8 mouse cellular contexts compared by ENCODE assay signal in the genomic region with DNA sequence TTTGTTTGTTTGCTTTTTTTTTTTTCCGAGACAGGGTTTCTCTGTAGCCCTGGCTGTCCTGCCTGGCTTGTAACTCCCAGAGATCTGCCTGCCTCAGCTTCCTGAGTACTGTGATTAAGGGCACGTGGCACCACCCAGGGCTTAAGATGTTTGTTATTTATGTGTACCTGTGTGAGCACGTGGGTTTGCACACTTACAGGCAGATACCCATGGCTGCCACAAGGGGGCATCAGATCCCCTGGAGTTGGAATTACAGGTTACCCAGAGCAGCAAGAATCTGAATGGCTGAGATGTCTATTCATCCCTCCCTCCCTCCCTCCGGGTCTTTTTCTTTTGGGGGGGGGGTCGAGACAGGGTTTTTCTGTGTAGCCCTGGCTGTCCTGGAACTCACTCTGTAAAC. TPM values are rescaled to one million over a fixed set of nuclear protein-coding genes. Genes with fewer than 3 reads are reported as not detected.
A peak's percentile ranks its signal among the peaks of the same experiment; 100 is the strongest.
DNase-seq lines count a peak whose midpoint lies in the region; ATAC-seq and TF ChIP-seq lines count a peak whose summit lies in the region.

No protein-coding gene starts in this region.

- intact Hi-C loops in heart, adult 2 months (cut with DNase I), result loop anchor here (1.0 to 5.0 kb wide), 2 partner anchors 120 to 243 kb away; no protein-coding TSS in a partner anchor

- in situ Hi-C loops in Patski (cut with MboI; ENCODE audit: low pct_unique_long_range_greater_than_20kb), result loop anchor here (25.0 kb wide), 1 partner anchor 358 kb away; no protein-coding TSS in a partner anchor

- CTCF ChIA-PET in Patski (lab: Charles Lee), result interaction anchor here (1.5 to 1.9 kb wide), 2 partner anchors 10 to 13 kb away, joined by 5 to 6 read pairs; no protein-coding TSS in a partner anchor

- no peak for ATAC-seq in heart, embryonic 11.5 days (replicated peaks; ENCODE audit: insufficient number of reproducible peaks, low FRiP score, low TSS enrichment)
- ATAC-seq in Patski, result no peak
- peak; percentile 85 for ATAC-seq in common myeloid progenitor, adult 5-6 weeks (replicated peaks; ENCODE audit: low read depth, poor library complexity, severe bottlenecking)
- ATAC-seq in monocyte, adult 5-6 weeks (replicated peaks; ENCODE audit: insufficient number of reproducible peaks, low FRiP score, low TSS enrichment, poor library complexity, severe bottlenecking), result peak; percentile 83

- H3K79me2 ChIP-seq in heart, adult 2 months (replicated peaks; ENCODE audit: control insufficient read depth, insufficient read depth, low read length), result no peaks in the 10 kb centered on the region

- H3K4me1 ChIP-seq in heart, adult 2 months (ENCODE audit: control insufficient read depth, insufficient read depth, low read length), result no peaks in the 10 kb centered on the region
- no peaks in the 10 kb centered on the region for H3K4me1 ChIP-seq in heart, embryonic 11.5 days (ENCODE audit: control insufficient read depth, insufficient read depth, low read length)

- POLR2A ChIA-PET in Patski (lab: Charles Lee), result no interaction called here

- no peaks in the 10 kb centered on the region for H3K36me3 ChIP-seq in heart, adult 2 months (ENCODE audit: control insufficient read depth, insufficient read depth, low read length)
- H3K36me3 ChIP-seq in heart, embryonic 11.5 days (ENCODE audit: control insufficient read depth, insufficient read depth, low read length), result no peaks in the 10 kb centered on the region

- WGBS in heart, adult 2 months, result 41% methylated on average over 5 of the region's 5 CpGs
- WGBS in heart, embryonic 11.5 days (ENCODE audit: insufficient replicate concordance), result 57% methylated on average over 5 of the region's 5 CpGs

- TF ChIP-seq CTCF in heart, adult 2 months (IDR thresholded peaks at IDR 0.05), result peak; percentile 80
- TF ChIP-seq CTCF in Patski (IDR thresholded peaks at IDR 0.05), result peak; percentile 74

- no peaks in the 10 kb centered on the region for H3K9me3 ChIP-seq in heart, embryonic 11.5 days (replicated peaks; ENCODE audit: control insufficient read depth, low read length)

- TF ChIP-seq EP300 in heart, adult 2 months (IDR thresholded peaks at IDR 0.05; ENCODE audit: insufficient read depth, low read depth, low read length), result no peak

- no peak overlapping the region for H3K9ac ChIP-seq in heart, adult 2 months (ENCODE audit: low read depth, low read length)
- H3K9ac ChIP-seq in heart, embryonic 11.5 days (ENCODE audit: low read depth, low read length), result no peak overlapping the region

- no peak overlapping the region for H3K4me3 ChIP-seq in heart, adult 2 months
- H3K4me3 ChIP-seq in heart, embryonic 11.5 days (ENCODE audit: low read depth, low read length), result no peak overlapping the region

- TF ChIP-seq POLR2A in heart, adult 2 months (IDR thresholded peaks at IDR 0.05; ENCODE audit: insufficient read depth, low read depth, low read length), result no peak

- no peaks in the 10 kb centered on the region for H3K27me3 ChIP-seq in heart, adult 2 months (ENCODE audit: control insufficient read depth, insufficient read depth, low read length)
- H3K27me3 ChIP-seq in heart, embryonic 11.5 days (ENCODE audit: control insufficient read depth, insufficient read depth, low read length), result no peaks in the 10 kb centered on the region
- peaks cover 21% of the 10 kb centered on the region for H3K27me3 ChIP-seq in Patski

- no peak overlapping the region for H3K4me2 ChIP-seq in heart, embryonic 11.5 days

- peak; percentile 39 to 64 for DNase-seq in heart, adult 2 months
- DNase-seq in 3T3-L1 (ENCODE audit: low read depth, low spot score) (peak; percentile 62), Patski (ENCODE audit: low read depth, low spot score) (no peak)
- DNase-seq in kidney, postnatal 25 days, result peak; percentile 42 to 45
- peak; percentile 70 for DNase-seq in thymus, postnatal 4 days

- no peak overlapping the region for H3K27ac ChIP-seq in heart, adult 2 months
- no peak overlapping the region for H3K27ac ChIP-seq in heart, embryonic 11.5 days (ENCODE audit: low read depth, low read length)

RNA-seq across cellular contexts. Expression of a gene that starts 22.8 kb away (rescaled TPM):
- 10 to 100 TPM; 24.5 to 28.0 TPM for total RNA-seq in heart, adult 2 months (2021)
- 14.9 and 23.4 TPM in 2 replicates for polyA plus RNA-seq in heart, adult 2 months (2012; rRNA removed)
- 59.5 and 70.2 TPM in 2 replicates for polyA plus RNA-seq in heart, embryonic 11.5 days (2014; fragmentation: Nextera tagmentation; extraction: Ambion mirVana)
- polyA plus RNA-seq in Patski (2021), result 51.2 TPM
- 64.7 and 68.9 TPM in 2 replicates for total RNA-seq in common myeloid progenitor, adult 5-6 weeks (2017)
- total RNA-seq in monocyte, adult 5-6 weeks (2017), result 15.8 to 40.5 TPM (median 21.4 TPM) in 3 replicates

Comparison
In these comparisons a context has a peak if more than half of its experiments do, and no peak if none do; other contexts are left out.
1. ATAC-seq: peak in common myeloid progenitor, adult 5-6 weeks (single experiment) and monocyte, adult 5-6 weeks (single experiment); none in heart, embryonic 11.5 days (single experiment) and Patski (single experiment).